Mouse (Mus musculus) heart, embryonic 16.5 days (tissue): Measurements from ENCODE around the gene H2afx. TPM values are rescaled to one million over a fixed set of nuclear protein-coding genes. Genes with fewer than 3 reads are reported as not detected.
"Not testable (repeated sequence)": the region's sequence is repeated elsewhere in the genome, so short reads cannot be mapped to it uniquely, and the experiment has no call there.

Experiments used
- ATAC-seq: fragments of 200-750 bp; cut with Nextera tagmentation; replicated peaks from 2 replicates; pipeline ENCODE4 v1.8.0; 2017; ENCODE audit warnings: moderate number of reproducible peaks; ENCODE audit not compliant: insufficient read depth, low FRiP score; ENCODE audit errors: extremely low read depth
- H3K27ac ChIP-seq: fragments of 300-500 bp; sonication (generic); 2 replicates; pipeline ENCODE4 v1.5.1; 2014; ENCODE audit warnings: mild to moderate bottlenecking, low read length, control low read depth, moderate library complexity
- H3K27me3 ChIP-seq: fragments of 300-500 bp; sonication (generic); 2 replicates; pipeline ENCODE4 v1.6.1; 2014; ENCODE audit warnings: low read length, mixed read lengths; ENCODE audit not compliant: control insufficient read depth, insufficient read depth
- H3K36me3 ChIP-seq: fragments of 300-500 bp; sonication (generic); 2 replicates; pipeline ENCODE4 v1.6.1; 2014; ENCODE audit not compliant: control insufficient read depth, insufficient read depth
- H3K4me1 ChIP-seq: fragments of 300-500 bp; sonication (generic); 2 replicates; pipeline ENCODE4 v1.6.1; 2014; ENCODE audit warnings: low read length, mixed read lengths; ENCODE audit not compliant: control insufficient read depth, insufficient read depth
- H3K4me2 ChIP-seq: fragments of 300-500 bp; sonication (generic); 2 replicates; pipeline ENCODE4 v1.6.1; 2014; ENCODE audit warnings: low read depth, mild to moderate bottlenecking, control low read depth, low read length
- H3K4me3 ChIP-seq: fragments of 300-500 bp; sonication (generic); 2 replicates; pipeline ENCODE4 v1.5.1; 2014; ENCODE audit warnings: mild to moderate bottlenecking, control low read depth, low read length
- H3K9ac ChIP-seq: fragments of 300-500 bp; sonication (generic); 2 replicates; pipeline ENCODE4 v1.6.1; 2014; ENCODE audit warnings: low read length, control low read depth
- H3K9me3 ChIP-seq: fragments of 300-500 bp; sonication (generic); replicated peaks from 2 replicates; pipeline ENCODE4 v1.6.1; 2016; ENCODE audit warnings: low read length; ENCODE audit not compliant: control insufficient read depth
- WGBS: fragments of 180-500 bp; shearing (Covaris S2); extraction: QIAGEN DNeasy Blood & Tissue Kit; methylation state at CpG from one replicate; pipeline ENCODE4 v1.1.7; 2014; 5-methylcytosine and 5-hydroxymethylcytosine counted together
- polyA plus RNA-seq: library from polyadenylated mRNA; unstranded; fragments of >200 nt; fragmentation: Nextera tagmentation; extraction: Ambion mirVana; gene quantifications from 2 replicates; pipeline ENCODE4 v1.2.1, GENCODE M21; 2015

Gene H2afx
- polyA plus RNA-seq, 1 experiment from 2014 or later, result 186 TPM

GRCm38 (mm10) chr9:44324147-44324546 is 10.3 kb upstream of the H2afx start:
- no peaks in the 10 kb centered on the region for H3K27me3 ChIP-seq
- 77% methylated on average over 6 of the region's 6 CpGs for WGBS
- no peaks in the 10 kb centered on the region for H3K9me3 ChIP-seq

GRCm38 (mm10) chr9:44325032-44325767 is 9.3 kb upstream of the H2afx start:
- H3K27me3 ChIP-seq, H3K9ac ChIP-seq, H3K4me3 ChIP-seq, H3K9me3 ChIP-seq, ATAC-seq: not testable (repeated sequence)
- H3K36me3 ChIP-seq, result peaks cover 12% of the 10 kb centered on the region
- H3K4me2 ChIP-seq, result peak overlapping the region; percentile 75; the same call in 1 of the 2 replicates
- 61% methylated on average over 5 of the region's 8 CpGs for WGBS
- H3K4me1 ChIP-seq, result peaks cover 14% of the 10 kb centered on the region
- H3K27ac ChIP-seq, result peak overlapping the region; percentile 94; the same call in 1 of the 2 replicates

More at GRCm38 (mm10) chr9:44324147-44324546, 10.3 kb upstream of the H2afx start:
- Histone ChIP-seq H3K9ac (no peak overlapping the region), H3K4me1 (peaks cover 16% of the 10 kb centered on the region), H3K4me3 (no peak overlapping the region), H3K4me2 (no peak overlapping the region), H3K36me3 (peaks cover 5% of the 10 kb centered on the region; the same call in 1 of the 2 replicates), H3K27ac (no peak overlapping the region)
- ATAC-seq, result no peak

GRCm38 (mm10) chr9:44325768-44326370 is 8.6 kb upstream of the H2afx start, which contains the start of gene Dpagt1:
Gene Dpagt1, plus strand, starts transcription at chr9:44326019.
- H3K4me1 ChIP-seq, result peaks cover 10% of the 10 kb centered on the region
- H3K27ac ChIP-seq, result peak within 1 kb of the TSS; percentile 94
- H3K9ac ChIP-seq, result peak within 1 kb of the TSS; percentile 84
- peak within 1 kb of the TSS; percentile 68 for H3K4me3 ChIP-seq
- whole genome bisulfite sequencing, result 5% methylated on average over 12 of the region's 12 CpGs
- H3K4me2 ChIP-seq, result peak within 1 kb of the TSS; percentile 75
- no peaks in the 10 kb centered on the region for H3K9me3 ChIP-seq
- no peaks in the 10 kb centered on the region for H3K27me3 ChIP-seq
- peaks cover 18% of the 10 kb centered on the region for H3K36me3 ChIP-seq
- ATAC-seq, result 0 out of 2 replicates have a peak, but pooled peaks have one; percentile 16

DNA sequence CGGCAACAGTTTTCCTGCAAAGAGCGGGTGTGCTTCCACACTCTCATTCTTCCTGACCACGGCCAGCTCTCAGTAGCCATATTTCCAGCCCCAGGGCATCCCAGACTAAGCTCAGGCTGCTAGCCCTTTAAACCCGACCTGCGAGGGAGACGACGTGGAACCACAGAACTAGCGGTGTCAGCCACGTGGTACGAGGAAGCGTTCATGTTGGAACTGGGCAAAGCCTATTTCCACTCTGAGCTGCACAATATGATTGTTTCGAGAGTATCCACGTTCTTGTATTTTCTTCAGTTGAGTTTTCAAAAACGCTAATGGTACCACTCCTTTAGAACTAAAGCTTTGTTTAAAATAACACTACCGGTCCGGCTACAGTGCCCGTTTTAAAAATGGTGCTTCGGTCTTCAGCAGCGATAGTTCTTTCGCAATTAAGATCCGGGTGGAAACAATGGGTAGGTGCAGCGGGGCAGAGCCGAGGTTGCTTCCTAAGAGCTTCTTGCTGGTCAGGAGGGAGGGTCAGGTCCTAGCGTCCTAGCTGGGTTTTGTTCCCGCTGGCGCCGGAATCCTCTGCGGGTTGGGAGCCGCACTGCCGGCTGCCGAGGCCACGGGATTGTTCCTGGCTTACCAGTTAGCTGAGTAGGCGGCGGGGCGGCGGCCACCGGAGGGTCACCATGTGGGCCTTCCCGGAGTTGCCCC is 8.0 kb upstream of the H2afx start:
- peak overlapping the region; percentile 68 for H3K4me3 ChIP-seq
- H3K4me1 ChIP-seq, result peaks cover 7% of the 10 kb centered on the region
- peak overlapping the region; percentile 75 for H3K4me2 ChIP-seq
- H3K36me3 ChIP-seq, result peaks cover 24% of the 10 kb centered on the region
- H3K9me3 ChIP-seq, result no peaks in the 10 kb centered on the region
- H3K27ac ChIP-seq, result peak overlapping the region; percentile 94
- H3K27me3 ChIP-seq, result no peaks in the 10 kb centered on the region
- H3K9ac ChIP-seq, result peak overlapping the region; percentile 84
- under 1% methylated on average over 38 of the region's 38 CpGs for WGBS
- peak; percentile 91 for ATAC-seq

DNA sequence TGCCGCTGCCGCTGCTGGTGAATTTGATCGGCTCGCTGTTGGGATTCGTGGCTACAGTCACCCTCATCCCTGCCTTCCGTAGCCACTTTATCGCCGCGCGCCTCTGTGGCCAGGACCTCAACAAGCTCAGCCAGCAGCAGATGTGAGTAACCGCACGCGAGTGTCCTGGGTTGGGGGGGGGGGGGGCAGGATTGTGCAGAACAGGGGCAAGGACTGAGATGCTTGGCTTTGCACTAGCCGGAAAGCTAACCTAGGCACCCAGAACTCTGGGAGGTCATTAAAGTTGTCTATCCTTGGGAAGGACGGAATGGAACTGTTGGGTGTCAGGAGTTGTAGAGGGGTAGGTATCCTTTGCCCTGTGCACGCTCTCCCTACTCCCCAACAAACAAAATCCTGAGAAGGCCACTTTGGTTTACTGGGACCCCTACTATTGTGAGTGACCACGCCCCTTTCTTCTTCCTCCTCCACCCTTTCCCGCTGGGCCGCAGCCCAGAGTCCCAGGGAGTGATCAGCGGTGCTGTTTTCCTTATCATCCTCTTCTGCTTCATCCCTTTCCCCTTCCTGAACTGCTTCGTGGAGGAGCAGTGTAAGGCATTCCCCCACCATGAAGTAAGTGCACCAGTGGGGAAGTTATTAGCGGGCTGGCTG is 7.3 kb upstream of the H2afx start:
- H3K4me2 ChIP-seq, result peak overlapping the region; percentile 75
- H3K27me3 ChIP-seq, result no peaks in the 10 kb centered on the region
- H3K9ac ChIP-seq, result peak overlapping the region; percentile 84
- no peaks in the 10 kb centered on the region for H3K9me3 ChIP-seq
- peaks cover 30% of the 10 kb centered on the region for H3K36me3 ChIP-seq
- H3K27ac ChIP-seq, result peak overlapping the region; percentile 94
- H3K4me3 ChIP-seq, result peak overlapping the region; percentile 68
- ATAC-seq, result peak; percentile 37
- under 1% methylated on average over 22 of the region's 22 CpGs for WGBS
- H3K4me1 ChIP-seq, result peaks cover 7% of the 10 kb centered on the region

- peak overlapping the region; percentile 75 for H3K4me2 ChIP-seq
- H3K9ac ChIP-seq, result peak overlapping the region; percentile 84
- peak overlapping the region; percentile 68 for H3K4me3 ChIP-seq
- 87% methylated on average over 5 of the region's 5 CpGs for WGBS
- H3K4me1 ChIP-seq, result peaks cover 7% of the 10 kb centered on the region
- H3K27ac ChIP-seq, result no peak overlapping the region; the same call in none of the 2 replicates
- no peaks in the 10 kb centered on the region for H3K9me3 ChIP-seq
- peaks cover 37% of the 10 kb centered on the region for H3K36me3 ChIP-seq
- H3K27me3 ChIP-seq, result no peaks in the 10 kb centered on the region
- ATAC-seq, result no peak
Observed at GRCm38 (mm10) chr9:44327926-44328325, 6.6 kb upstream of the H2afx start.

- Histone ChIP-seq H3K9ac (no peak overlapping the region), H3K4me3 (no peak overlapping the region), H3K9me3 (no peaks in the 10 kb centered on the region), H3K36me3 (peaks cover 48% of the 10 kb centered on the region), H3K27ac (no peak overlapping the region), H3K27me3 (no peaks in the 10 kb centered on the region), H3K4me1 (peaks cover 7% of the 10 kb centered on the region), H3K4me2 (no peak overlapping the region)
- WGBS, result 93% methylated on average over 6 of the region's 6 CpGs
- ATAC-seq, result no peak
Observed at GRCm38 (mm10) chr9:44330736-44331135, 3.8 kb upstream of the H2afx start.

GRCm38 (mm10) chr9:44332918-44333638 is 1.4 kb upstream of the H2afx start:
- H3K9me3 ChIP-seq, result no peaks in the 10 kb centered on the region
- ATAC-seq, result no peak
- no peak overlapping the region for H3K4me2 ChIP-seq
- H3K36me3 ChIP-seq, result peaks cover 59% of the 10 kb centered on the region
- H3K9ac ChIP-seq, result no peak overlapping the region
- no peak overlapping the region for H3K4me3 ChIP-seq
- no peak overlapping the region; the same call in 1 of the 2 replicates for H3K27ac ChIP-seq
- peaks cover 15% of the 10 kb centered on the region for H3K4me1 ChIP-seq
- 91% methylated on average over 13 of the region's 13 CpGs for WGBS
- H3K27me3 ChIP-seq, result no peaks in the 10 kb centered on the region
